Comparison of ENCODE assay signal across 8 mouse cellular contexts in genomic region chr19:10831424-10831823, GRCm38 (mm10). TPM values are rescaled to one million over a fixed set of nuclear protein-coding genes. Genes with fewer than 3 reads are reported as not detected.
DNase-seq lines count a peak whose midpoint lies in the region; ATAC-seq lines count a peak whose summit lies in the region.

No protein-coding gene starts in this region.

- H3K9me3 ChIP-seq in midbrain, embryonic 11.5 days (ENCODE audit: control insufficient read depth, low read length): no peaks in the 10 kb centered on the region
- no peaks in the 10 kb centered on the region for H3K9me3 ChIP-seq in midbrain, embryonic 16.5 days (replicated peaks; ENCODE audit: control insufficient read depth, low read length, poor library complexity, severe bottlenecking)
- H3K9me3 ChIP-seq in limb, embryonic 11.5 days (ENCODE audit: control insufficient read depth, low read length): no peaks in the 10 kb centered on the region

- DNase-seq in midbrain, embryonic 11.5 days (ENCODE audit: low spot score, missing footprints): peak; percentile 89
- DNase-seq in adrenal gland, adult 18-20 months (ENCODE audit: low spot score in 2 of 2): peak; percentile 52 to 63
- DNase-seq in embryo, embryonic 10 days (ENCODE audit: low spot score): peak; percentile 84
- DNase-seq in heart, postnatal 25 days (ENCODE audit: low spot score): peak; percentile 31
- peak; percentile 69 for DNase-seq in limb, embryonic 11.5 days (ENCODE audit: low spot score)
- peak; percentile 65 for DNase-seq in ovary, postnatal 14 days (ENCODE audit: low spot score)
- peak; percentile 88 to 89 for DNase-seq in thymus, postnatal 36 days

- H3K36me3 ChIP-seq in midbrain, embryonic 11.5 days (ENCODE audit: control insufficient read depth, insufficient read depth, low read length): no peaks in the 10 kb centered on the region
- no peaks in the 10 kb centered on the region for H3K36me3 ChIP-seq in midbrain, embryonic 16.5 days (ENCODE audit: control insufficient read depth, insufficient read depth, low read length)
- H3K36me3 ChIP-seq in limb, embryonic 11.5 days (ENCODE audit: control insufficient read depth, insufficient read depth, low read length): no peaks in the 10 kb centered on the region

- intact Hi-C loops in heart, postnatal 25 days (cut with DNase I): loop anchor here (1.0 kb wide), 1 partner anchor 117 kb away; no protein-coding TSS in a partner anchor

- H3K27me3 ChIP-seq in midbrain, embryonic 11.5 days (ENCODE audit: control insufficient read depth, insufficient read depth, low read length): no peaks in the 10 kb centered on the region
- no peaks in the 10 kb centered on the region for H3K27me3 ChIP-seq in midbrain, embryonic 16.5 days (ENCODE audit: control insufficient read depth, insufficient read depth, low read depth, low read length)
- H3K27me3 ChIP-seq in limb, embryonic 11.5 days (ENCODE audit: control insufficient read depth, insufficient read depth, low read length): no peaks in the 10 kb centered on the region

- H3K4me2 ChIP-seq in midbrain, embryonic 11.5 days: no peak overlapping the region
- no peak overlapping the region for H3K4me2 ChIP-seq in midbrain, embryonic 16.5 days (ENCODE audit: low read length)
- no peak overlapping the region for H3K4me2 ChIP-seq in limb, embryonic 11.5 days (ENCODE audit: low read depth, severe bottlenecking)

- H3K27ac ChIP-seq in midbrain, embryonic 11.5 days (ENCODE audit: low read depth, low read length): no peak overlapping the region
- H3K27ac ChIP-seq in midbrain, embryonic 16.5 days (ENCODE audit: low read length): no peak overlapping the region
- no peak overlapping the region for H3K27ac ChIP-seq in limb, embryonic 11.5 days (replicated peaks; ENCODE audit: low read depth, low read length)

- 12% methylated on average over 5 of the region's 5 CpGs for WGBS in midbrain, embryonic 11.5 days
- 8% methylated on average over 5 of the region's 5 CpGs for WGBS in midbrain, embryonic 16.5 days
- WGBS in limb, embryonic 11.5 days: 4% methylated on average over 5 of the region's 5 CpGs

- H3K9ac ChIP-seq in midbrain, embryonic 11.5 days (ENCODE audit: low read length): no peak overlapping the region
- no peak overlapping the region for H3K9ac ChIP-seq in midbrain, embryonic 16.5 days (ENCODE audit: low read depth, low read length)
- no peak overlapping the region for H3K9ac ChIP-seq in limb, embryonic 11.5 days (ENCODE audit: low read length)

- no peaks in the 10 kb centered on the region for H3K4me1 ChIP-seq in midbrain, embryonic 11.5 days (ENCODE audit: control insufficient read depth, insufficient read depth, low read length)
- no peaks in the 10 kb centered on the region for H3K4me1 ChIP-seq in midbrain, embryonic 16.5 days (ENCODE audit: control insufficient read depth, insufficient read depth, low read length)
- no peaks in the 10 kb centered on the region for H3K4me1 ChIP-seq in limb, embryonic 11.5 days (ENCODE audit: control insufficient read depth, insufficient read depth, low read length)

- H3K4me3 ChIP-seq in midbrain, embryonic 11.5 days (ENCODE audit: low read depth, low read length): no peak overlapping the region
- H3K4me3 ChIP-seq in midbrain, embryonic 16.5 days (ENCODE audit: low read depth, low read length): no peak overlapping the region
- H3K4me3 ChIP-seq in limb, embryonic 11.5 days (ENCODE audit: low read depth, low read length): no peak overlapping the region

- ATAC-seq in midbrain, embryonic 11.5 days (ENCODE audit: low FRiP score): peak; percentile 59
- no peak for ATAC-seq in midbrain, embryonic 16.5 days
- no peak for ATAC-seq in limb, embryonic 11.5 days (ENCODE audit: insufficient number of reproducible peaks, low FRiP score, low TSS enrichment, low read depth)

RNA-seq across cellular contexts. Expression of gene Cd6, which starts 1.6 kb away (rescaled TPM):
- not detected in 2 replicates for polyA plus RNA-seq in midbrain, embryonic 11.5 days (2014; fragmentation: Nextera tagmentation; extraction: Ambion mirVana)
- polyA plus RNA-seq in midbrain, embryonic 16.5 days (2015; fragmentation: Nextera tagmentation; extraction: Ambion mirVana): 0.06 TPM in 1 of 2 replicates, not detected in the other
- total RNA-seq in adrenal gland, adult 18-20 months (2021): under 1 TPM in 1 of 2 experiments, not detected in 1; 0.32 TPM
- total RNA-seq in heart, postnatal 25 days (2021): under 1 TPM; 0.16 to 0.36 TPM
- 0.13 and 0.20 TPM in 2 replicates for polyA plus RNA-seq in limb, embryonic 11.5 days (2014; fragmentation: Nextera tagmentation; extraction: Ambion mirVana)

RNA-seq across cellular contexts. Expression of gene Slc15a3, which starts 8.1 kb away (rescaled TPM):
- 0.18 and 0.25 TPM in 2 replicates for polyA plus RNA-seq in midbrain, embryonic 11.5 days (2014; fragmentation: Nextera tagmentation; extraction: Ambion mirVana)
- 0.27 and 0.30 TPM in 2 replicates for polyA plus RNA-seq in midbrain, embryonic 16.5 days (2015; fragmentation: Nextera tagmentation; extraction: Ambion mirVana)
- total RNA-seq in adrenal gland, adult 18-20 months (2021): 1 to 10 TPM; 3.1 to 6.5 TPM
- total RNA-seq in heart, postnatal 25 days (2021): 1 to 10 TPM; 2.1 to 2.2 TPM
- polyA plus RNA-seq in limb, embryonic 11.5 days (2014; fragmentation: Nextera tagmentation; extraction: Ambion mirVana): 0.15 and 0.16 TPM in 2 replicates

RNA-seq across cellular contexts. Expression of gene Tmem132a, which starts 38.3 kb away (rescaled TPM):
- polyA plus RNA-seq in midbrain, embryonic 11.5 days (2014; fragmentation: Nextera tagmentation; extraction: Ambion mirVana): 51.3 and 58.3 TPM in 2 replicates
- 242 and 267 TPM in 2 replicates for polyA plus RNA-seq in midbrain, embryonic 16.5 days (2015; fragmentation: Nextera tagmentation; extraction: Ambion mirVana)
- 10 to 100 TPM; 17.1 to 28.0 TPM for total RNA-seq in adrenal gland, adult 18-20 months (2021)
- 10 to 100 TPM; 15.6 to 17.9 TPM for total RNA-seq in heart, postnatal 25 days (2021)
- polyA plus RNA-seq in limb, embryonic 11.5 days (2014; fragmentation: Nextera tagmentation; extraction: Ambion mirVana): 87.0 and 89.0 TPM in 2 replicates

RNA-seq across cellular contexts. Expression of gene Tmem109, which starts 50.4 kb away (rescaled TPM):
- 38.7 and 41.2 TPM in 2 replicates for polyA plus RNA-seq in midbrain, embryonic 11.5 days (2014; fragmentation: Nextera tagmentation; extraction: Ambion mirVana)
- 47.0 TPM in 2 replicates for polyA plus RNA-seq in midbrain, embryonic 16.5 days (2015; fragmentation: Nextera tagmentation; extraction: Ambion mirVana)
- 100 to 1,000 TPM; 110 to 148 TPM for total RNA-seq in adrenal gland, adult 18-20 months (2021)
- total RNA-seq in heart, postnatal 25 days (2021): 10 to 100 TPM; 82.8 to 87.8 TPM
- 69.6 and 71.1 TPM in 2 replicates for polyA plus RNA-seq in limb, embryonic 11.5 days (2014; fragmentation: Nextera tagmentation; extraction: Ambion mirVana)

Comparison
In these comparisons a context has a peak if more than half of its experiments do, and no peak if none do; other contexts are left out.
1. DNase-seq: peak in every context shown above with its lines; median percentile 89 in midbrain, embryonic 11.5 days; 88 in thymus, postnatal 36 days; 84 in embryo, embryonic 10 days; 69 in limb, embryonic 11.5 days; 65 in ovary, postnatal 14 days; 58 in adrenal gland, adult 18-20 months; 31 in heart, postnatal 25 days.